Mouse (Mus musculus): Measurements from ENCODE around the gene B9d2. TPM values are rescaled to one million over a fixed set of nuclear protein-coding genes. Genes with fewer than 3 reads are reported as not detected.

The B9d2 gene
- polyA plus RNA-seq, 2 experiments: 25.1 to 28.1 TPM

GRCm38 (mm10) chr7:25710519-25711130, 30.0 kb downstream of the B9d2 start:
- peaks cover 38% of the 10 kb centered on the region for H3K36me3 ChIP-seq (ENCODE audit: control insufficient read depth, insufficient read depth, low read length)
- peak overlapping the region; percentile 25; the same call in 1 of the 2 replicates for H3K4me2 ChIP-seq (replicated peaks; ENCODE audit: low read depth, low read length, severe bottlenecking)
- peak overlapping the region; percentile 34; the same call in 1 of the 2 replicates for H3K9ac ChIP-seq (ENCODE audit: low read depth, low read length, severe bottlenecking)
- TF ChIP-seq POLR2A (IDR thresholded peaks at IDR 0.05; ENCODE audit: borderline replicate concordance, extremely low read depth, insufficient read depth, insufficient read length): no peak
- peaks cover 23% of the 10 kb centered on the region for H3K4me1 ChIP-seq (ENCODE audit: control insufficient read depth, insufficient read depth, low read length)
- H3K4me3 ChIP-seq (replicated peaks; ENCODE audit: low read length): no peak overlapping the region
- H3K27me3 ChIP-seq (ENCODE audit: control insufficient read depth, insufficient read depth, low read length): no peaks in the 10 kb centered on the region
- ATAC-seq (ENCODE audit: low FRiP score, low read depth) (0 out of 2 replicates have a peak, but pooled peaks have one; percentile 5), DNase-seq (ENCODE audit: low spot score) (no peak)
- WGBS: 4% methylated on average over 7 of the region's 7 CpGs
- H3K27ac ChIP-seq (replicated peaks; ENCODE audit: low read depth, low read length): no peak overlapping the region
- no peaks in the 10 kb centered on the region for H3K9me3 ChIP-seq (ENCODE audit: control insufficient read depth, low read length)

DNA sequence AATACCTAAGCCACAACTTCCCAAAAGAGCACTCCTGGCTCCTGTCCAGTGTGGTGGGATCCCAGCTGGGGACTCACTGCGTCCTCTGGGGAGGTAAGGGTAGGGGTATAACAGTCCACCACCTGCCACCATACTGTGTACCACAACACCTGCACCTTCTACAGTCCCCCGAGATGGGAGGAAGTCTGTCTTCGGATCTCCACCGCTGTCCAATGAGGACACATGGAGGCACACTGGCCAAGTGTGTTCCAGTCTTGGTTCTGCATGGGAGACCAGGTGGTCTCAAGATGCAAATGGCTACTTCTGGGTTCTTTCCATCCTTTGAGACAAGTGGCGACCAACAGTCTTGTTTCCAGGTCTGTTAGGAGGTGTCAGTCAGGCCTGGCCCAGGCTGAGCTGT, 30.6 kb downstream of the B9d2 start:
- DNase-seq (ENCODE audit: low spot score) (no peak), ATAC-seq (ENCODE audit: low FRiP score, low read depth) (no peak)
- Histone ChIP-seq H3K27ac (replicated peaks; ENCODE audit: low read depth, low read length) (no peak overlapping the region), H3K36me3 (ENCODE audit: control insufficient read depth, insufficient read depth, low read length) (peaks cover 43% of the 10 kb centered on the region), H3K4me2 (replicated peaks; ENCODE audit: low read depth, low read length, severe bottlenecking) (no peak overlapping the region), H3K4me3 (replicated peaks; ENCODE audit: low read length) (no peak overlapping the region), H3K9ac (ENCODE audit: low read depth, low read length, severe bottlenecking) (0 out of 2 replicates have a peak overlapping the region, but pooled peaks have one; percentile 34), H3K9me3 (ENCODE audit: control insufficient read depth, low read length) (no peaks in the 10 kb centered on the region), H3K27me3 (ENCODE audit: control insufficient read depth, insufficient read depth, low read length) (no peaks in the 10 kb centered on the region), H3K4me1 (ENCODE audit: control insufficient read depth, insufficient read depth, low read length) (peaks cover 23% of the 10 kb centered on the region)
- TF ChIP-seq POLR2A (IDR thresholded peaks at IDR 0.05; ENCODE audit: borderline replicate concordance, extremely low read depth, insufficient read depth, insufficient read length): no peak
- 51% methylated on average over 5 of the region's 5 CpGs for WGBS

- Histone ChIP-seq H3K9ac (ENCODE audit: low read depth, low read length, severe bottlenecking) (0 out of 2 replicates have a peak overlapping the region, but pooled peaks have one; percentile 25), H3K27me3 (ENCODE audit: control insufficient read depth, insufficient read depth, low read length) (no peaks in the 10 kb centered on the region), H3K4me2 (replicated peaks; ENCODE audit: low read depth, low read length, severe bottlenecking) (no peak overlapping the region), H3K27ac (replicated peaks; ENCODE audit: low read depth, low read length) (no peak overlapping the region), H3K4me3 (replicated peaks; ENCODE audit: low read length) (no peak overlapping the region), H3K36me3 (ENCODE audit: control insufficient read depth, insufficient read depth, low read length) (peaks cover 49% of the 10 kb centered on the region), H3K4me1 (ENCODE audit: control insufficient read depth, insufficient read depth, low read length) (peaks cover 23% of the 10 kb centered on the region), H3K9me3 (ENCODE audit: control insufficient read depth, low read length) (no peaks in the 10 kb centered on the region)
- TF ChIP-seq POLR2A (IDR thresholded peaks at IDR 0.05; ENCODE audit: borderline replicate concordance, extremely low read depth, insufficient read depth, insufficient read length): no peak
- ATAC-seq (ENCODE audit: low FRiP score, low read depth) (0 out of 2 replicates have a peak, but pooled peaks have one; percentile 16), DNase-seq (ENCODE audit: low spot score) (no peak)
- 16% methylated on average over 7 of the region's 7 CpGs for WGBS
Measured at GRCm38 (mm10) chr7:25711731-25712197, 31.2 kb downstream of the B9d2 start.

- Histone ChIP-seq H3K4me2 (replicated peaks; ENCODE audit: low read depth, low read length, severe bottlenecking) (no peak overlapping the region), H3K27me3 (ENCODE audit: control insufficient read depth, insufficient read depth, low read length) (no peaks in the 10 kb centered on the region), H3K4me1 (ENCODE audit: control insufficient read depth, insufficient read depth, low read length) (peaks cover 25% of the 10 kb centered on the region), H3K36me3 (ENCODE audit: control insufficient read depth, insufficient read depth, low read length) (peaks cover 49% of the 10 kb centered on the region), H3K9me3 (ENCODE audit: control insufficient read depth, low read length) (no peaks in the 10 kb centered on the region), H3K27ac (replicated peaks; ENCODE audit: low read depth, low read length) (no peak overlapping the region), H3K9ac (ENCODE audit: low read depth, low read length, severe bottlenecking) (no peak overlapping the region), H3K4me3 (replicated peaks; ENCODE audit: low read length) (no peak overlapping the region)
- TF ChIP-seq POLR2A (IDR thresholded peaks at IDR 0.05; ENCODE audit: borderline replicate concordance, extremely low read depth, insufficient read depth, insufficient read length): no peak
- DNase-seq (ENCODE audit: low spot score) (no peak), ATAC-seq (ENCODE audit: low FRiP score, low read depth) (no peak)
- 89% methylated on average over 9 of the region's 9 CpGs for WGBS
Measured at GRCm38 (mm10) chr7:25712801-25713200, 32.2 kb downstream of the B9d2 start.

DNA sequence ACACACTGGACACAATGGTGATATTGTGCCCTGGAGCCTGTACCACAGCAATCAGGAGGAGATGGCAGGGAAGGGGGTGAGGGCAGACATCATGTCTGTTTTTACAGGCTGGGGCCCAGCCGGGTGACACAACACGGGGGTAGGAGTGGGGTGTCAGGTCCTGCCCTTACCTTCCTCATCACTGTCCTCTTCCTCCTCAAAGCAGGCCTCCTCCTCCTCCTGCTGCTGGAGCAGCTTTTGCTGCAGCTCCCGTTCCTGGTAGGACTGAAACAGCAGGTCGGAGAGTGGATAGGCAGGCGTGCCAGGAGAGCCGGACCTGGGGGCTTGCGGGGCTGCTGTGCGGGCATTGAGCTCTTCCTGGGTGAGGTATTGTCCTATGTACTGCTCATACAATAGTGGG, 34.0 kb downstream of the B9d2 start:
- no peak for TF ChIP-seq POLR2A (IDR thresholded peaks at IDR 0.05; ENCODE audit: borderline replicate concordance, extremely low read depth, insufficient read depth, insufficient read length)
- no peak overlapping the region for H3K4me3 ChIP-seq (replicated peaks; ENCODE audit: low read length)
- no peak overlapping the region for H3K27ac ChIP-seq (replicated peaks; ENCODE audit: low read depth, low read length)
- H3K27me3 ChIP-seq (ENCODE audit: control insufficient read depth, insufficient read depth, low read length): no peaks in the 10 kb centered on the region
- ATAC-seq (ENCODE audit: low FRiP score, low read depth) (no peak), DNase-seq (ENCODE audit: low spot score) (no peak)
- peaks cover 32% of the 10 kb centered on the region for H3K4me1 ChIP-seq (ENCODE audit: control insufficient read depth, insufficient read depth, low read length)
- no peak overlapping the region for H3K9ac ChIP-seq (ENCODE audit: low read depth, low read length, severe bottlenecking)
- H3K9me3 ChIP-seq (ENCODE audit: control insufficient read depth, low read length): no peaks in the 10 kb centered on the region
- peaks cover 49% of the 10 kb centered on the region for H3K36me3 ChIP-seq (ENCODE audit: control insufficient read depth, insufficient read depth, low read length)
- no peak overlapping the region for H3K4me2 ChIP-seq (replicated peaks; ENCODE audit: low read depth, low read length, severe bottlenecking)
- WGBS: 95% methylated on average over 8 of the region's 8 CpGs
